Mouse (Mus musculus): Measurements from ENCODE around the gene Notch4.

DNA sequence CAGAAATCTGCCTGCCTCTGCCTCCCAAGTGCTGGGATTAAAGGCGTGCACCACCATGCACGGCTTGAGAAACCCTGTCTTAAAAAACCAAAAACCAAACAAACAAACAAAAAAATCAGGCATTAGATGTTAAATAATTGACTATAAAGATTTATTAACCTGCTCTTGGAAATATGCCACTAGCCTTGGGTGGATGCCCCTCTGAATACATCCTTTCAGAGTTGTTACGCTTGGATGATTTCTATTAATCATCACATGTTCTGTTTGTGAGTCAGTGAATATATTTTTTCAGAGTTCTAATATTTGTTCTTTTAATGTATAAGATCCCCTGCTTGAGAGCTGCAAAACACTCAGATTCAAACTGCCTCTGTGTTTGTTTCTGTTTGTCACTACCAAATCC, 60.9 kb downstream of the Notch4 start:
- TF ChIP-seq POLR2A (IDR thresholded peaks at IDR 0.05; ENCODE audit: low read depth, low read length) (no peak), CTCF (IDR thresholded peaks at IDR 0.05; ENCODE audit: borderline replicate concordance, insufficient read depth, low read length) (no peak)

Data from embryonic fibroblast, embryonic 13.5 days (primary cell).